Mouse (Mus musculus): ENCODE data around the gene Depp1.
"Not testable (repeated sequence)": the region's sequence is repeated elsewhere in the genome, so short reads cannot be mapped to it uniquely, and the experiment has no call there.

The Depp1 gene

GRCm38 (mm10) chr6:116650406-116650805 is at the start of gene Depp1:
Gene Depp1, plus strand, starts transcription at chr6:116650609.
- no peak for DNase-seq

GRCm38 (mm10) chr6:116600969-116601368 is 49.4 kb upstream of the Depp1 start:
- not testable (repeated sequence) for DNase-seq

DNA sequence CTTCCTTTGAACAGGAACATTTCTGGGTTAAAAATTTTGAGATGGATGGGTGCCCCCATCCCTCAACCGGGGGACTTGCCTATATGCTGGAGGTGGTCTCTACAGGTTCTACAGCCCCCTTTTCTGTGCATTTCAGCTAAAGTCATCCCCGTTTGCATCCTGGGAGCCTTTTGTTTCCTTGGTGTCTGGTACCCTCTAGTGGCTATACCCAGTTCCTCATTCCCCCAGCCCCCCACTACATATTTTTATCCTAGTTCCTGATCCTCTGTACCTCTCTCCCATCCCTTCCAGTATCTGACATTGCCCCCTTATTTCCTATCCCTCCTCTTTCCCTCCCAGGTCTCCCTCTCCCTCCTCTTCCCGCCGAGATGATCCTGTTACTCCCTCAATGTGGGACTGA is 43.2 kb upstream of the Depp1 start:
- DNase-seq, result no peak

DNA sequence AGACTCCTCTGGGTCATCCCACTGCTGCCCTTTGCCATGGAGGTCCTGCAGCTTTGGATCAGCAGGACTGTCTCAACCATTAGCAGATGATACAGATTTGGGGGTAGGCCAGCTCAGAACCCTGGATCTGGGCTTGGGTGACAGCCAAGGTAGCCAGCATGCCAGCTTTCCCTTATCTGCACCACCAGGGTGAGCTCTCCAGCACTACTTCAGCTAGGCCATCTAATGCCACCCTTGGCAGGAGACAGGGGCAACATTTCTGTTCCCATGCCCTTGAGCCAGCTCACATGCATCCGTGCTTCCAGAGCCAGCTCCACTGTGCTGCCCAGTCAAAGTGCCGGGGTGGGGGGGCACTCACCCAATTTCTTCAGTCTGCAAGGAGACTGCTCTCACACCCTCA is 34.7 kb upstream of the Depp1 start:
- no peak for DNase-seq

DNA sequence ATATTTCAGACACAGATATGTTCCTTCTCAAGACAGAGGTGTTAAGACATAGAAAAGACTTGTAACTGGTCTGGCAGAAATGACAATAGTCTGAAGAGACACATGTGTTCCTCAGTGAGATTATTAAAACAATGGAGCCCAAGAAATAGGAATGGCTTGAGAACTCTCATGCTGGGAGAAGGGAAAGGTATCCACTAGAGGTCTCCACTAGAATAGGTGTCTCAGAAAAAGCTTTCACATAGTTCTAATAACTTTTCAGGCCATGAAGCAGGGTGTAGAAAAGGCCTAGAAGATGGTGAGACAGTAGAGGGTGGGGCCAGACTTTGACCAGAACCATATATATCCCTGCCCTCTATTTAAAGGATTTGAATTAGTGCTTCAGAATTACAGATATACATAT is 32.3 kb upstream of the Depp1 start:
- DNase-seq, result no peak

GRCm38 (mm10) chr6:116621318-116622023 is 28.9 kb upstream of the Depp1 start:
- no peak for DNase-seq

DNA sequence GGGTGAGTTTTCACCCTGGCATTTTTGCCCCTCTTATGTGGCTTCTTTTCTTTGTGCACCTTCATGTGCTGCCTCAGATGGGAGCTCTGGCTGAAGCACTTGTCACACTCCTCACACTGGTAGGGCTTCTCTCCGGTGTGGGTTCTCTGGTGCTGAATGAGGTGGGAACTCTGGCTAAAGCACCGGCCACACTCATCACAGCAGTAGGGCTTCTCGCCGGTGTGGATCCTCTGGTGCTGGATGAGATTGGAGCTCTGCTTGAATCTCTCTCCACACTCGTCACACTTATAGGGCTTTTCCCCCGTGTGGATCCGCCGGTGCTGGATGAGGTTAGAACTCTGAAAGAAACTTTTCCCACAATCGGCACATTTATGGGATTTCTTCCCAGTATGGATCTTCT is 24.0 kb upstream of the Depp1 start:
- not testable (repeated sequence) for DNase-seq

- DNase-seq, result no peak
Measured at GRCm38 (mm10) chr6:116628095-116628494, 22.3 kb upstream of the Depp1 start.

GRCm38 (mm10) chr6:116628539-116629171 is 21.8 kb upstream of the Depp1 start, which contains the start of gene Zfp422:
Gene Zfp422, minus strand, starts transcription at chr6:116628999.
- peak; percentile 66 to 71 for DNase-seq

DNA sequence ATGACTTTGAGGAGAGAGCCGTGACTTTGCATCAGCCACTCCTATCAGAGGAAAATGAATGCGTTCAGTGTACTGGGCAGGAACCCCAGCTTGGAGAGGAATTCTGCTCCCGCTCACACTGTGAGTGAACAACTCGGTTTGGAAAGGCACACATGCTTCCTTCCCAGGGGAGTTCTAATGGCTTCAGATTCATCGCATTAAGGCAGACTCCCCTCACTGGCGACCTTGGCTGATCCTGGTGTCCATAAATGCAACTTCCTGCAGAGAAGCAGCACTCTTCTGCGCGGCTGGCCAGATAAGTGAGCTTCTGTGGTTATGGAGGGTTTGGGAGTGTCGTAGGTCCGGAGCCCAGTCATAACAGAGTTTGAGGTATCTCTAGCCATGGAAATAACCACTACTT is 20.6 kb upstream of the Depp1 start:
- no peak for DNase-seq

GRCm38 (mm10) chr6:116632129-116632528 is 18.3 kb upstream of the Depp1 start:
- peak; percentile 80 to 82 for DNase-seq

- DNase-seq, result no peak
Measured at GRCm38 (mm10) chr6:116633741-116634695, 16.4 kb upstream of the Depp1 start.

DNA sequence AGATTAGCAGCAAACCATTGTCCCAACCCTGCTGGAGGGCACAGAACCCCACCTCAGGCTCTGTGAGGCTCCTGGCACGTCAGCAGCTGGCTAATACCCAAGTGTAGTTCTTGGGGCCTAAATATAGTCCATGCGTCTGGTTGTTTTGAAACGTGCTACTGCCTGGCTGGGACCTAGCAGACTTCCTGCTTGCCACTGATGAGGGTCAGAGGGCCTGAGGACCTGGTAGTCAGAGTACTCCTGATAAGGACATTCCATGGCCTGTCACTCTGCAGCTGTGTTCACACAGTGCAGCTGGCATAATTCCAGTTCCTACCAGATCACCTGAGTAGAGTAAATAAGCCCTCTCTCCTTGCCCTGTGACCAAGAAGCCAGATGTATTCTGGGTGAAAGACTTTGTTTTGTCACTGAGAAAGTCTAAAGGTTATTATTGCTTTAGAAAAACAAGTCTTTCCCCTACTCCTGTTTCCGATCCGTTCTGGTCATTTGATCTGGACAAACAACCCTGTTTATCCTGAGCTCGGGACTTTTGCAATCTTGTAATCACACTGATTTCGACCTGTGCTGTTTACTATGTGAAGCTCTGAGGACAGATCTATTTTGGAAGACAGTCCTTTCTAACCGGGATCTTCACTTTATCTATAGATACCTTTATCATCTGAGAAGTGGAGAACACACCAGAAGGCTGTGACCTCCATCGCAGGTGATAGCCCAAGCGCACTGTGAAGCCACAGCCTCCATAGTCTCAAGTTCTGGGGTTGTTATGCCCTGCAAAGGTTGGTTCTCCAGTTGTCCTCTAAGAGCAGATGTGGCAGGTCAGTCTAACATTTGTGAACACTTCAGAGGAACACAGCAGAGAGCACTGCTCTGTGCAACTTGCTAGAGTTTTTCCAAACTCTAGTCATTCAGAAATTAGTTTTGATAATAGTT is 14.9 kb upstream of the Depp1 start:
- no peak for DNase-seq

DNA sequence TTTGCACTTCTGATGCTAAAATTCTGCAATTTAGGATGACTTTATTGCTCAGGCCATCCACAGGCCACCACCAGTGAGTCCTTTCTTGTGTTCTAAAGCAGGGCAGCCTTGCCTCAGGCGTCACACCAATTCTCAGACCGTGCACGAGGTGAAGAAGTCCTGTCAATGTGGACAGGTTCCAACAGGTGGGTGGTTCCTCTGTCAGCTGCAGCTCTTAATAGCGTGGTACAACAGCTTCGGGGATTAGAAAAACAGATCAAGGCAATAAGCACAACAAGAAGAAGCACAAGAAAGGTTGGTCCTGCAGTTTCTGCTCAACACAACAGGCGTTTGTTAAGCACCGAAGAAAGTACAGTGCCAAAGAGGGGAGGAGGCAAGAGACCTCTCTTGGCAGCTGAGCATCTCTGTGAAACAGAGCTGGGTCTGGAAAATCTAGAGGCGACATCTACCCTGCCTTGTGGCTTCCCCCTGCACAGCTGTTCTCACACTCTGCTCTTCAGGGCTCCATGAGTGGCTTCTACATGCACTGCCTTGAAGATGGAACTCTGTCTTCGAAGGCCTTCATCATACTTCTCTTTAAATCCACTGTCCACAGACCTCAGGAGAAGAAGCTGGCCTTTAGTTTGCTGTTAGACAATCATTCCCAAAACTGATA is 13.7 kb upstream of the Depp1 start:
- no peak for DNase-seq

DNA sequence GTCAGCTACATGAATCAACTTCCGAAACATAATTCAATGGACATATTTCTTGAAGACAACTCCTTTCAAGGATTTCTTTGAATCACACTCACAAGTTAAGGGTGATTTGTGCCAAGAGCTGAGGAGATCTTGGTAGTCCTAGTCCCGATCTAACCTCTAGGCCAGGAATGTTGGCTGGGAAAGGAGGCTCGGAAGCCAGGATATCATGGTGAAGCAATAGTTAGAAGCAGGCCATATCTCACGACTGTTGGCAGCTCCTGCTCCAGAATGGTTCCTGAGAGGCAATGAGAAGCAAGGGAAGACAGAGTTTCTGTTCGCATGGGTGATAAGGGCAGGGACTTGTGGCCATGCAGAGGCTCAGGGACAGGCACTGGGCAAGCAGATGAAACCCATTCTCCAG is 12.9 kb upstream of the Depp1 start:
- no peak for DNase-seq

DNA sequence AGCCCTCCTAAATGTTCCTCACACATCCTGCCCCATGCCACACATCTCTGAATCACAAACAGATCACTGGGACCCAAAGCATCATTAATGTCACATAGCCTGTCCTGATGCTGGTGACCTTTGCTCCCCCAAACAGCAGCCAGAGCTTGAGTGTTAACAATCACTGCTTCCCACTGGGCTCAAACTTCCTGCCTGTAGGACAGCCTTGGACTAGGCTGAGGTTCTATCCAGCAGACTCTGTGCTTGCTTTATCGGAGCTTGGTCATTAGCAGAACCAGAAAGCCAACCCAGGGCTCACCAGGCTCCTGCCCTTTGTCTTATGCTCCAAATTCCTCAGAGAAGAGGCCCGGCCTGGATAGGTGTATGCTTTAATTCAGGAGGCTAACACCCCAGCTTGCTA is 11.5 kb upstream of the Depp1 start:
- DNase-seq, result no peak

DNA sequence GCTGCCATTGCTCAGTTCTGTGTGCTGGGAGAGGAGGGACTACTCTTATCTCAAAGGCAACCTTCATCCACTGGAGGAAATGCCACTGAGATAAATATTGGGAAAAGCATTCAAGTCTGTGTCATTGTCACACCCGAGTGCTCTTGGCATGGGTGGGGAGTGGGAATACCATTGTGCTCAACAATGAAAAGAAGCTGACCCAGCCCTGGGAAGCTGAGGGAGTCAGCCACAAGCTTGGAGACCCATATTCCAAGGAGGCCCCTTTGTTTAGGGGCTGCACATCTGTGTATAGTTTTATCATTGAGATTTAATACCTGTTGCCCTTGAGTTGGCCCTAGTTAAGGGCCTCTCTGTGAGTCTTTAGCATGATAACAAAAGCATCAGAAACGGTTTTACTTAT is 10.7 kb upstream of the Depp1 start:
- no peak for DNase-seq

GRCm38 (mm10) chr6:116642942-116643341 is 7.5 kb upstream of the Depp1 start:
- no peak for DNase-seq

GRCm38 (mm10) chr6:116643881-116644280 is 6.5 kb upstream of the Depp1 start:
- DNase-seq, result no peak

- no peak for DNase-seq
Measured at GRCm38 (mm10) chr6:116644335-116644734, 6.1 kb upstream of the Depp1 start.

DNA sequence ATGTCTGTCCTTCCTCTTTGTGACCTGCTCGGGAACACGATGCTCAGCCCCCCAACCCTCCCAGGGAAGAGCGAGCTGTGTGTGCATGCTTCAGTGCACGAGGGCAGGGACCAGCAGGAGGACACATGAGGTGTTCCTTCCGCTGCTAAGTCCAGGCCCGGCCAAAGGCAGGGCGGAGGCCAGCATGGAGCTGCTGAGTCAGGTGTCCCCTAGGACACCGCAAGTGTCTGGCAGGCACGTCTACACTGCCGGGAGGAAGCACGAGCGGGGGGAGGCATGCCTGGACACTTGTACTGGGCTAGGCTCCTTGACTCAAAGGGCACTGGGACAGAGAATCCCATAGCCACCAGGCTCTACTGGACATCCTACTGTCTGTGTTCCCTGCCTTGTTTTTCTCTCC is 2.6 kb upstream of the Depp1 start:
- no peak for DNase-seq

GRCm38 (mm10) chr6:116649811-116650210 is 598 bp upstream of the Depp1 start:
- DNase-seq, result no peak

Measured in B cell, adult 2 months (primary cell).